Mouse (Mus musculus) brown adipose tissue, adult 24 weeks (tissue): Measurements from ENCODE around the gene Fam166b. TPM values are rescaled to one million over a fixed set of nuclear protein-coding genes. Genes with fewer than 3 reads are reported as not detected.

Experiments used
- H3K27ac ChIP-seq: fragments of 200-500 bp; replicated peaks from 2 replicates; pipeline ENCODE4 v1.5.1; 2012; ENCODE audit warnings: low read depth, mild to moderate bottlenecking, low read length
- H3K4me1 ChIP-seq: fragments of 200-500 bp; 2 replicates; pipeline ENCODE4 v1.6.1; 2012; ENCODE audit warnings: low read length, mixed read lengths; ENCODE audit not compliant: control insufficient read depth, insufficient read depth, insufficient read length
- H3K4me3 ChIP-seq: fragments of 200-500 bp; 2 replicates; pipeline ENCODE4 v1.5.1; 2012; ENCODE audit warnings: low read depth, mild to moderate bottlenecking, low read length, moderate library complexity; ENCODE audit not compliant: insufficient read depth
- polyA plus RNA-seq: library from polyadenylated mRNA; stranded (reverse); fragments of >200 nt; gene quantifications from 2 replicates; pipeline ENCODE4 v1.2.4, GENCODE M21; 2012; ENCODE audit not compliant: missing spikeins, insufficient read depth, insufficient read length

The Fam166b gene
- polyA plus RNA-seq, 1 experiment, result not detected

DNA sequence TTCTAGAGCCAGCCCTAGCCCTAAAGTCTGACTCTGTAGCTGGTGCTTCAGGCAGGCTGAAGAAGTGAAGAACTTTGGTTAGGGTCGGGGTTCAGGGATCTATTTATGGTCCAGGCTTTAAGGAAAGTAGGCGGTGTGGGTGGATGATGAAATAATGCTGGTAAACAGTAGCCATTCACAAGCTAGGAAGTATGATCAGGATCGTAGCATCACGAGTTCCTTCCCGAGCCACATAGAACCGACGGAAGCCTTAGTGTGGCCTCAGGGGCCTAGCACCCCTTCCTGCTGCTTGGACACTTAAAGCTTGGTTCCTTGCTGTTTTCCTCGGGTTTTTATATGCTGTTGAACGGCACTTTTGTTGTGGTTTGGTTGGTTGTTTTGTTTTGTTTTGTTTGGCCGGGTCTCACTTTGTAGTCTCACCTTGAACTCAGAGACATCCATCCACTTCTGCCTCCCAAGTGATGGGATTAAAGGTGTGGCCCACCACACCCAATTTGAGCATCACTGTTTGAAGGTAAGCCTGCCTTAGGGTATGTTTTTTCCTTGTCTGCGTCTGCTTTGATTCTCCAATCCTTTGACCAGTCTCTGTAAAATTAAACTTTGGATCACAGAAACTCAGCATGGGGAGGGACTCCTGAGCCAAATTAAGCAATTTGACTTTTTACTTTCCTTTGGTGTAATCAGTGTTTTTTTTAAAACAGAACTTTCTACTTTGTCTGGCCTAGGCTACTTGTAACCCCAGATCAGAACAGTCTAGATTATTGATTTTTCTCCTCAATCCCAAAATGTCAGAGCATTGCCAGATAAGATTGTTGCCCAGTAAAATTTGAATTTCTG lies 45.5 kb downstream of the Fam166b start:
- Histone ChIP-seq H3K4me1 (peaks cover 17% of the 10 kb centered on the region), H3K4me3 (peak overlapping the region; percentile 91), H3K27ac (peak overlapping the region; percentile 91)

DNA sequence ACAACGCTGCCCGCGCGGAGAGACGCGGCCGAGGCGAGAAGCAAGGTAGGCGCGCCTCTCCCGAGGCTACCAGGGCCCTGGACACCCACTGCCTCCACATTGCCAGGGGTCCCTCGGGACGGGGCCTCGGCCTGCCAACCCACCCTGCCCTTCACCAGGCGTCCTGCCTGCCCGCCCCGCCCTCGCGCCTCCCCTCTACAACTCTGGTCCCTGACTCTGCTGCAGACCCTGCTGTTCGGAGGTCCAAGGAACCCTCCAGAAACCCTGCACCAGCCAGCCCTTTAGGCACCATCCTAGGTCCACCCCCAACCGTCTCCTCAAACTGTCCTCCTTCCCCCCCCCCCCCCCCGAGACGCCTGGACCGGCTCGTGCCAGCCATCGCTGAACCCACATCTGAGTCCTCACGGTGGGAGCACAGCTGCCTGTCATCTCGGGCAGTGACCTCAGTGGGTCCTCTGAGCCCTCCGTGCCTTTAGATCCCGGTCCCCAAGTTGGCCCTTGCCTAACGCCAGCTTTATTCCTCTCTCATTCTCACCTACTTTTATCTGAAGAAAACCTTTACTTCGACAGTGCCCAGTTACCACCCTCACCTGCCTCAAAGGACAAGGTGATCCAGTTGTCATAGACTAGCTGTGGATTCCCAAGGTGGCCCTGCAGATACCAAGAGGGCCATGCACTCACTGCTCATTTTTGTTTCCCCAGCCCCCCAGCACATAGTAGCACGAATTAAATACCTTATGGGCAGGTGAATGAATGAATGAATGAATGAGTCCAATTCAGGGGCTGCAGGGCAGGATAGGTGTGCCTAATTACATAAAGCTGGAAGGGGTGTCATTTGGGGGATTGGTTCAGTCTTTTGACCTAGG lies 46.5 kb downstream of the Fam166b start:
- peak overlapping the region; percentile 98 for H3K27ac ChIP-seq
- peaks cover 17% of the 10 kb centered on the region for H3K4me1 ChIP-seq
- H3K4me3 ChIP-seq, result peak overlapping the region; percentile 91

DNA sequence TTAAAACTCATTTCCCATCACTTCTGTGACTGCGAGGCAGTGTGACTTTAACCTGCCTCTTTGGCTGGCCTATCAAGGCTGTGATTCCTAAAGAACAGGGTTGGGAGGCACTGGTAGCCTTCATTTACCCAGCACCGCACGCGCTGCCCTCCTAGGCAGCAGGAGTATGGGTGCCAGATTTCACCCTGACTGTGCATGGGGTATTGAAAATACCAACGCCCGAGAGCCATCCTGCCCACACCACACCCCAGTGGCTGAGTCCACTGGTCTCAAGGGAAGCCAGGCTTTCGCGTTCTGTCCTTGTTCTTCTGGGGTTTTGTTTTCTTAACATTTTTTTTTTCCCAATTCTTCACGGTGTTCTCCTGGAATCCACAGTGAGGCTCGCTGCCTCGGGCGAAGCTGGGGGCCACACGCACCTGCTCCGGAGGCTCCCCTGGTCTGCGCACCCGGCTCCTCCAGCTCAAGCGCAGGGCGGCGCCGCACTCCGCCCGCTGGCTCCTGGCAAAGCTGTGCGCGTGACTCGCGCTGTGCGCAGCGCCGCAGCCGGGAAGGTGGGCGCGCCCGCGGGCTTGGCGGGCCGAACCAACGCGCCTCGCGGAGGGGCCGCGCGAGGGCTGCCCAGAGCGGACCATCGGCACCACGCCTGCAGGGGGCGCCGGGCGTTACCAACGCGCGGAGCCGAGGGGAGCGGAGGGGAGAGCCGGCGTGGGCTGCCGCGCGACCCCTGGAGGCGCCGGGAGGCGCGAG lies 47.4 kb downstream of the Fam166b start, which contains the start of gene Rusc2:
Gene Rusc2, plus strand, starts transcription at position 572 of the 747 bp plus-strand sequence.
- peak within 1 kb of the TSS; percentile 98 for H3K27ac ChIP-seq
- peak within 1 kb of the TSS; percentile 91 for H3K4me3 ChIP-seq
- peaks cover 17% of the 10 kb centered on the region for H3K4me1 ChIP-seq

DNA sequence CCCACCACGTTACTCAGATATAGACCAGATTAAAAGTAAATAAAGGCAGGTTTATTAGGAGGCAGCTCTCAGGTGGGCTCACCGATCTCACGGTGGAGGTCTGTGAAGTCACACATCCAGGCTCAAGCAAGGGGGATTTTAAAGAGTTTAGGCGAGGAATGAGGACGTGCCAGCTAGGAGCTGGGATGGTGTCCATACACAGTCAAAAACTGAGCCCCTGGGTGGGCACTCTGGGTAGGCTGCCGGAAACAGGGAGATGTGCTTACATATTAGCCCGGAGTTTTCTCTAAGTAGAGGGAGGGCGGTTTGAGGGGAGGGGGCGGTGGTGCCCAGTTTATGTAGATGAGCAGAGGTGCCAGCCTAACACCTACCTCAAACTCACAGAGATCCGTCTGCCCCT lies 48.0 kb downstream of the Fam166b start:
- Histone ChIP-seq H3K4me3 (peak overlapping the region; percentile 91), H3K4me1 (peaks cover 17% of the 10 kb centered on the region), H3K27ac (peak overlapping the region; percentile 91)

GRCm38 (mm10) chr4:43379601-43380000 lies 49.3 kb downstream of the Fam166b start:
- H3K4me1 ChIP-seq, result peaks cover 14% of the 10 kb centered on the region; the same call in 1 of the 2 replicates
- no peak overlapping the region for H3K4me3 ChIP-seq
- H3K27ac ChIP-seq, result no peak overlapping the region

Other genes with a start within 250 kb of the Fam166b start
- 0.24 TPM in 1 of 2 replicates, not detected in the other for gene Atp8b5, start 162.0 kb downstream of the Fam166b start, polyA plus RNA-seq
- 13.0 and 14.6 TPM in 2 replicates for gene Rusc2, start 47.2 kb downstream of the Fam166b start, polyA plus RNA-seq
- gene Tesk1, start 12.8 kb upstream of the Fam166b start, polyA plus RNA-seq, result 33.8 and 37.9 TPM in 2 replicates
- 1.5 and 1.9 TPM in 2 replicates for gene Cd72, start 25.5 kb upstream of the Fam166b start, polyA plus RNA-seq
- gene Sit1, start 54.6 kb upstream of the Fam166b start, polyA plus RNA-seq, result not detected in 2 replicates
- 31.3 and 34.0 TPM in 2 replicates for gene Ccdc107, start 63.8 kb upstream of the Fam166b start, polyA plus RNA-seq
- not detected in 2 replicates for gene Arhgef39, start 70.6 kb upstream of the Fam166b start, polyA plus RNA-seq
- gene Car9, start 77.8 kb upstream of the Fam166b start, polyA plus RNA-seq, result not detected in 2 replicates
- 148 and 245 TPM in 2 replicates for gene Tpm2, start 94.6 kb upstream of the Fam166b start, polyA plus RNA-seq
- 18.1 TPM in 2 replicates for gene Creb3, start 133.2 kb upstream of the Fam166b start, polyA plus RNA-seq
- 55.6 and 61.1 TPM in 2 replicates for gene Tln1, start 133.6 kb upstream of the Fam166b start, polyA plus RNA-seq
- gene Rgp1, start 149.6 kb upstream of the Fam166b start, polyA plus RNA-seq, result 14.6 and 17.2 TPM in 2 replicates
- 2.3 and 3.6 TPM in 2 replicates for gene Gba2, start 149.7 kb upstream of the Fam166b start, polyA plus RNA-seq
- 1.5 TPM in 1 of 2 replicates, not detected in the other for gene Msmp, start 155.4 kb upstream of the Fam166b start, polyA plus RNA-seq
- gene Npr2, start 202.8 kb upstream of the Fam166b start, polyA plus RNA-seq, result 10.8 and 16.4 TPM in 2 replicates
- gene Spag8, start 224.5 kb upstream of the Fam166b start, polyA plus RNA-seq, result not detected in 2 replicates
- 269 and 348 TPM in 2 replicates for gene Hint2, start 227.3 kb upstream of the Fam166b start, polyA plus RNA-seq
- 4.2 and 9.1 TPM in 2 replicates for gene Tmem8b, start 239.8 kb upstream of the Fam166b start, polyA plus RNA-seq
- gene Fam221b, start 240.0 kb upstream of the Fam166b start, polyA plus RNA-seq, result 0.36 TPM in 1 of 2 replicates, not detected in the other